Mouse (Mus musculus): ENCODE measurements around the gene Tvp23b.

- TF ChIP-seq CTCF (IDR thresholded peaks at IDR 0.05) = no peak
- TF ChIP-seq EP300 (IDR thresholded peaks at IDR 0.05) = no peak
Observed at GRCm38 (mm10) chr11:62924091-62924761, 45.0 kb downstream of the Tvp23b start.

Measured in lung, postnatal 0 days (tissue).